Mouse (Mus musculus): ENCODE results near the gene Krt8.

- TF ChIP-seq CTCF (IDR thresholded peaks at IDR 0.05; ENCODE audit: borderline replicate concordance, insufficient read depth, low read depth, low read length): no peak
- no peak for TF ChIP-seq POLR2A (IDR thresholded peaks at IDR 0.05; ENCODE audit: borderline replicate concordance, insufficient read depth, low read length)
Observed at GRCm38 (mm10) chr15:102022481-102022880, 18.2 kb upstream of the Krt8 start.
